Mouse (Mus musculus): ENCODE measurements around the gene Nxt1. TPM values are rescaled to one million over a fixed set of nuclear protein-coding genes. Genes with fewer than 3 reads are reported as not detected.

Gene Nxt1
- 1 to 10 TPM; 6.6 to 7.5 TPM for total RNA-seq (2021)
- long read RNA-seq, experiment 1, transcript Nxt1-201 (2 exons, 956 nt): major isoform, 6 of 8 reads
- long read RNA-seq, experiment 1, partial matches to known transcripts: 2 of 8 reads
- long read RNA-seq, experiment 1, other reads (novel, unspliced or antisense): 0 of 8 reads
- long read RNA-seq, experiment 2, partial matches to known transcripts: 5 of 10 reads
- long read RNA-seq, experiment 2, other reads (novel, unspliced or antisense): 0 of 10 reads

DNA sequence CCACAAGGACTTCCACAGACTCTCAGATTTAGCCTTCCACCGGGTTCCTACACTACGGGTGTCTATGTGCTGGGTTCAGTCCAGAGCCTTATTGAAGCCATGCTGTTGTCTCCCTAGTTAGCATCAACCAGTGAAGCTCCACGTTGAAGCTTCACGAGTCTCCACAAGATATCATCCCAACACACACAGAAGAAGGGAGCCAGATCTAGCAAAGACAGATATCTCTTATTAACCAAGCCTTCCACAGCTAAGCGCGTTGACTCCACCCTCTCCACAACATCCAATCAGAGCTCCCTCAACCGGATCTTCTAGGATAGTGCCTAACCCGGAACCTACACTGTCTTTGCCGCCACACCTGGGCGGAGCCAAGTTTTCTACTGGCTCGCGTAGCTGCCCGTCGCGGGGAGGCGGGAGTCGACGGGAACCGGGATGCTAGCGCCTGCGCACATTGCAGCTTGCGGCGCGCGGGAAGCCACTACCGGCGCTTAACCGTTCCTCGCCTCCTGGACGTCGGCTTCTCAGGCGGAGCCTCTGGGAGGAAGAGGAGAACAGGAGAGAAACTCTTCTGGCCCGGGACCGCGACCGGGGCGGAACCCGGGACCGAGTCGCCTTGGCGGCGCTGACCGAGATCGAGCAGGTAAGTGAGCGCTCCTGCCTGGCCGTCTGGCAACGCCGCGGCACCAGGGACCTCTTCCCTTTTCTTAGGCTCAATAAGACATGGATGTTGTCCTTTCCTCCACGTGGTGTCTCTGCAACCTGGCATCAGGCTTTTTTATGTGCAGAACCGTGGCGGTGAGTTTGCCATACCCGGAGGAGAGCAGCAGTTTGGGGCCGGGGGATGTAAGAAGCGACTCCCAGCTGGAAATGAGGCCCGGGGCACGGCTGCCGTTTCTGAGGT, at the start of gene Nxt1:
TSS of gene Nxt1 (plus strand) at position 403 of the 898 bp plus-strand sequence.
- peak; percentile 100 for DNase-seq (ENCODE audit: low spot score)

DNA sequence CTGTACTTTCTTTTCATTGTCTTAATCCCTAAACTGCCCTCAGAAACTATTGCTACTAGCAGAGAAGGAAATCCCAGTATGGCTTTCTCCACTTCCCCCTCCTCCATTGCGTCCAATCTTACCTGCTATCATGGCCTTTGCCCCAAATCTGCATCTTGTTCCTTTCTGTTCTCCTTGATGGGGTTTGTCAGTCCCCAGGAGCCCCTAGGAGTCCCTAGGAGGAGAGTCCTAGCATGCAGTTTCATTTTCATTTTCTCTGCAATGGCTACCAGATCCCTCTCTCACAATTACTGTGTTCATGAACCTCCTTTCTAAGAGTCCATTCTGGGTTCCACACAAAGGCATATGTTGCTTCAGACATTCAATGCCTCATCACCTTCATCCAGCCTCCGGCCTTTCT, 49.3 kb upstream of the Nxt1 start:
- DNase-seq (ENCODE audit: low spot score): no peak

DNA sequence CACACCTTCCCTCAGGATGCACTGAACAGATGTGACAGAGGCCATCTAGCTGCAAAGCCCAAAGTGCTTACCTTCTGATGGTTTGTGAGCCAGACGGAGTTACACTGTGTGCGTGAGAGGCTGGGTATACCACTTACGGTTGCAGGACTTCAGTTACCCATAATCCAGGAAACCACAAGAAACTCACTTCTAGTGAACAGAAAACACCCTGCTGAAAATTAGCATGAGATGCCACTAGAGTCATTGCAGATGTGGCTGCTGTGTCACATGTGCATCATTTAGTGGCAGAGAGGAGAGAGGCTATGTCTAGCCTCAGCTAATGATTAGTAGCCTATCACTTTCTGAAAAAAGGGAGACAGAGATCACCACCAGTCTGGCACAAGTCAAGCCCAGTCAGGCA, 47.9 kb upstream of the Nxt1 start:
- DNase-seq (ENCODE audit: low spot score): no peak

DNA sequence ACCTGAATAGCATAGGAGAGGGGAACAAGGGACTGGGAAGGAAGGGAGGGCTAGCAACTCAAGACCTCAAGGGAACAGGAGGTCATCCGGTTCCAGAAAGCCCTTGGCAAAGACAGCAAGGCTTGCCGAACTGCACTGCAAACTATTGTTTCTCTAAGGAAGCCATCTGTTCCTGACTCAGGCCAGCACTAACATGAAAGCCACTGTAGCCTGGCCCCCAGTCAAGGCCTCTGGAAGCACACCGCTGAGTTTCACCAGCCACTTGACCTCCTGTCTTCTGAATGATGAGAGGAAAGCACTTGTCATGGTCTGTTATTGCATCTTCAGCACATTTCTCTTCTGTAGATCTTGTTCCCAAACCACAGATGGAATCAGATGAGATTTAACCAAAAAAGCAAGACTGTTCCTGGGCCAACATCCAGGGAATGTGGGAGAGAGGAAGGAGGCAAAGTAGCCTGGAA, 45.4 kb upstream of the Nxt1 start:
- DNase-seq (ENCODE audit: low spot score): peak; percentile 72

DNA sequence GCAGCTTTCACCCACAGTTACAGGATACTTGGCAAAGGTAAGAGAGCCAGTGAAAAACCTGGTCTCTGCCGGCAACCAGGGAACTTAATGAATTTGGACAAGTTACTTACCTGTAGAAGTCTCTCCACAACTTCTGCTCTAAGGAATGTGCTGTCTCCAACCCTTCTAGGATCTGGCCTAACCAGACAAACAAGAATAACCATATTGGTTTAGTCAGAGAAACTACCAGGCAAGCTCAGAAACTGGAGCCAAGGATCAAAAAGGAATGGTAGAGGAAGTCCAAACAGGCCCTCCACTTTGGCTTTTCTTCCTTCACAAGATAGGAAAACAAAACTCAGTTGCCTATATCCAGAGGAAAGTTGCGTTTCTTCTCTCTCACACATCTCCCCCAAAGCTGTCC, 41.4 kb upstream of the Nxt1 start:
- no peak for DNase-seq (ENCODE audit: low spot score)

DNA sequence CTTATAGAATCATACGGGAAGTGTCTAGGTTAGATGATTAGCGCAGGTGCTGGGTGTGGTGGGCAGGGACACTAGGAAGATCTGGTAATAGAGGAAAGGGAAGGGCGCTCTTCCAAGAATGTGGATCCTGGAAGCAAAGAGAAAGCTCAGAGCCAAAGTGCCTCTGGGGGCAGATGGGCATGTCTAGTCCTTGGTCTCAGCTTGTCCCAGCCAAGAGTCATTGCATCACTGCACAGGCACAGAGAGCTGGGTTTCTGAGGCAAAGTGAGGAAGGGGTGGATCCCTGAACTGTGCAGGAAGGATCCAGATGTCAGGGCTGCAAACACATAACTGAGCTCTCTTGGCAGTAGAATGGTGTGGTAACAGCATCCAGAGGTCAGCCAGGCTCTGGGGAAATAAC, 40.8 kb upstream of the Nxt1 start:
- peak; percentile 69 for DNase-seq (ENCODE audit: low spot score)

DNA sequence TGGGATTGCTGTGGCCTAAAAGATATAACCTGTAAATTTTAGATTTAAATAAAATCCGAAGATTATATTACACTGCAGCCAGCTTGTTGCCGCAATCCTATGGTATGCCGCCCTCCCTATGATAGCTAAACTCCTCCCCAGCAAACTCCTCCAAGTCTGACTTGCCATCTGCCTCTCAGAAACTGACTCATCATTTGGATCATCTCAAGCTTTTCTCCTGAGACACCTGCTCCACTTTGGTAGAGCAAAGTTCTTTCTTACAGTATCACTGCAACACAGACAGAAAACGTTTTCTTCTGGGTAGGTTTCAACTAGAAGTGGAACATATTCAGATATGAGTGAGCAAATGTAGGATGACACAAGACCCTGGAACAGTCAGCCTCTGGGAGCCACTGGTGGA, 37.9 kb upstream of the Nxt1 start:
- DNase-seq (ENCODE audit: low spot score): no peak

DNA sequence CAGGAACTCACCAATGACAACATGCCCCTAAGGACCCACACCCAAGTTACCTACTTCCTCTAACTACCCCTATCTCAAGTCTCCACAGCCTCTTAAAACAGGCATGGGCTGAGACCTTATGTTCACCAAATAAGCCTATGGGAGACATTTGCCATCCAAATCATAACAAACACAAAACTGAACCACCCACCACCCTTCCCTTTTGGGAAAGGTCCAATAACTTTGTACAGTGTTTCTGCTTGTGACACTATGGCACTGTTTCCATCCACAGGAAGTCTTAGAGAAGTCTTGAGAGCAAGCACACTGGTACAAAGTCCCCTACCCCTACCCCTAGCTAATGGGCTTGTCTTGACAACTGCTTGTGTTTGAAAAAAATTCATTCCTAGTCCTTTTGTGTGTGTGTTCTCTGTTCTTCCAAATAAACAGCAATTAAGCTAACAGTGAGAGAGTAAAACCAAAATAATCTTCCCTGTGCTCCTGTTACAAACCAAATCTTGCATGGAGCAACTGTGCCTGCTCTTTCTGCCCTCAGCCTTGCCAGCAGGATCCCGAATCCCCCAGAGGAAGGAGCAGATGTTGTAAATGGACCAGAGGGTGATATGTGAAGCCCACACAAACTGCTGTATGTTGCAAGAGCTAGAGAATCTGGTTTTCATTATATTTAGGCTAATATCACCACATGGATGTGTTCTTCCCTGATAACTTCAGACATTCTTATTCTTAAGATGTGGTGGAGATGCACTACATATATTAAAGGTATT, 29.6 kb upstream of the Nxt1 start:
- no peak for DNase-seq (ENCODE audit: low spot score)

DNA sequence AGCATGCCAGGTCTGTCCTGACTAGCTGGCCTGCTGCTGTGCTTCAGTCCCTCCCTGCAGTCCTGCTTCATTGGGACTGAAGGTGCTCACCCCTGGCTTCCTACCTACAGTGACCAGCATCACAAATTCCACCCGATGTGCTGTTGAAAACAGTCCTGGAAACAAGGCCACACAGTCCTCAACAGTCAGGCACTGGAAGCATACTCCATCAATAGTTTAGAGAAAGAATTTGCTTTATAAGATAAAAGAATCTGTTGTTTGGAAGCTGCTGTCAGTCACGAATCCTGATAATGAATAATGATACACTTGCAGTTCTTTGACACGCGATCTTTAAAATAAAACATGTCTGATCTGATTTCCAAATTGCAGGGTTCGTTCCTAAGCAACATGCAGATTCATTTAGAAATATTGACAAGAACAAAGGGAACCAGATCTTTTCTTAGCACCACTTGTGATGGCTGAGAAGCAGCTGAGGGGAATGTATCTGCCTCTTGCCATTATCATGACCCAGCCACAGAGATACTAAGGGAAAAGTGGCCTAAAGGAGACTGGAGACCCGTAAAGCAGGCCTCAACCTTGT, 27.9 kb upstream of the Nxt1 start:
- DNase-seq (ENCODE audit: low spot score): no peak

DNA sequence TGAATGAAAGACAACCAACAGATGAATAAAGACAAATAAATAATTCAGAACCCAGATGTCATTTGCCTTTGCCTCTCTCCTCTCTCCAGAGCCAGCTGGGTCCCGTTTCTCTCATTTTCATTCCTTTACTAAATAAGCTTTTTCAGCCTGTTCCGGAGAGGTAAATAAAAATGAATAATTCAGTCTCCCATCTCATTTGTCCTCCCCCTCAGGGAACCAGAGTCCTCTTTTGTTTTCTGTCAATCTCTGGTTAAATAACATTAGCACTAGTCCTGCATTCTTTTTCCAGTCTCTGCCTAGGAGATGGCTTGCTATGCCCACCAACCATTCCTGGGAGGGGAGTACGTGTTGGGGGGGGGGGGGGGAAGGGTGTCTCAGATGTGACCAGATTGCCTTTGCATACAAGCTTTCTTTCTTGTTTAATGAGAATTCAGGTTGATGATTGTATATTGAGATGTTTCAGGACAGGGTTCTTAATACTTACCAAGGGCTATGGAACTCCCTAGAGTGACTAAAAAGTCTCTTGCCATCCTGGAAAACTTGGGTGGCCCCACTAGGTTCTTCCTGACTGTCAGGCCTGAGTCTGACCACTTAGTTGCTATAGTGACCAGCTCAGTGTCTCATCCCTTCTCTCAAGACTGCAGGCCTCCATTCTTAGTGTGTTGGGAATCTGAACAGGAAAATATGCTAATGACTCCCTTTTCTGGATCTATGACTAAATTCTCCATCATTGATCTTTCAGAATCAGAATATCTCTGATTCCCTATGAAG, 21.6 kb upstream of the Nxt1 start:
- no peak for DNase-seq (ENCODE audit: low spot score)

DNA sequence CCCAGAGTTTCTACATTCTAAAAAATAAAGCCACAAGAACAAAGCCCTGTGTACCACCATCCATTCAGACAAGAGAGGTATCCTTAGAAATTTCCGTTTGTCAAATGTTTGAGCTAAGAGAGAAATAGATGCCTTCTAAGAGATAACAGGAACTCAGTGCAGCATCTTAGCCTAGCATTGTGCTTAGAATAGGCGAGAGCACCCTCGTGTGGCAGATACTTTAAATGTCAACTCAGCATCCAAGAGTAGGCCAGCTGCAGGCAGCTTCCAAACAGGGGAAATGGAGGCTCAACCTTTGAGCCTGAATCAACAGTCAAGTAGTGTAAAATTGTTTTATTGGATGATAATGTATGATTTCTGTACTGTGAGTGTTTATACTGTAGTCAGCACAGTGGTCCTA, 17.4 kb upstream of the Nxt1 start:
- DNase-seq (ENCODE audit: low spot score): peak; percentile 75

DNA sequence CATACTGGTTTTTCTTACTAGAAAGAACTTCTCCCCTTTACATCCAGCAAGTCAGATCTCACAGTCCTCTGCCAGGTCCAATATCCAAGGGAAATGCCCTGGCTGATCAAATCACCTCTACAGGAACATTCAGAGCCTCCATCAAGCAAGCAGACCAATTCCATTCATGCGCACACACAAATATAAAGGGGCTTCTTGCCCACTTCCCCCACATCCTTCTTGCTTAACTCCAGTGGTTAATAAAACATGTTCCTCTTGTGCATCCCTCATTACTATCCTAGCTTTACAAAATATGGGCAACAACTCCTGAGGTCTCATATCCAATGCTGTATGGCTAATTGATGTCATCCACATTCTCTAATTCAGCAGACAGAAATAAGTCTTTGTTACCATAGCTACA, 8.9 kb upstream of the Nxt1 start:
- no peak for DNase-seq (ENCODE audit: low spot score)

DNA sequence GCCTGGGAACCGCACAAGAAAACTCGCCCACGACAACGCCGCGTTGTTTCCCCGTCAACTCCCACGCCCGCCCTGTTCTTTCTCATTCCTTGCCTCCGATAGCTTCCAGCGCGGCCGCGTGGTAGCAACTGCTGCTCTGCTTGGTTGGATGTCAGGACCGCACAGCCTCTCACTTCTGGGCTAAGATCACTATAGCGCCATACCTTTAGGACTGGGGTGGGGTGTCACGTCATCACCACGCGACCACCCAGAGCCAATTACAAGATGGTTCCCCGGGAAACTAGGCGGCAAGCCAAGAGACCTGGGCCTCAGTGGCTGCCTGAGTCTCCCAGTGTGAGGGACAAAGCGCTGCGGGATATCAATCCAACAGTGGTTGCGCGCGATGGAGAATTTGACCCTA, 5.4 kb downstream of the Nxt1 start:
- peak; percentile 41 for DNase-seq (ENCODE audit: low spot score)

DNA sequence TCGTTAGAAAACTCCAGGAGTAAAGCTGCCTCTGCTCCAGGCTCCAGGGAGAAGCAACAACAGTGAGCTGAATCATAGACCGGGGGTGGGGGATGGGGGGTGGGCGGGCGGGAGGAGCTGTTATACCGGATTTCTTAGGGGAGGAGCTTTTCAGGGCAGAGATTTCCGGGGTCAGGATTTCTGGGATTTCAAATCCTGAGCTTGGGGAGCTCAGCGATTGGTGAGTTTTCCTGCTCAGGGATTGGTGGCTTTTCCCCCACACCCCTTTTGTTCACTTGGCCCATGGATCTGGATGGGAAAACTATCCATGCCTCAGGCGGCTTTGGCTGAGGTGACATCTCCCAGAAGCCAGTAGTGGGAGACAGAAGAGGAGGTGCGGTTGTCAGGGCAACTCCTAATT, 6.9 kb downstream of the Nxt1 start:
- DNase-seq (ENCODE audit: low spot score): peak; percentile 64

DNA sequence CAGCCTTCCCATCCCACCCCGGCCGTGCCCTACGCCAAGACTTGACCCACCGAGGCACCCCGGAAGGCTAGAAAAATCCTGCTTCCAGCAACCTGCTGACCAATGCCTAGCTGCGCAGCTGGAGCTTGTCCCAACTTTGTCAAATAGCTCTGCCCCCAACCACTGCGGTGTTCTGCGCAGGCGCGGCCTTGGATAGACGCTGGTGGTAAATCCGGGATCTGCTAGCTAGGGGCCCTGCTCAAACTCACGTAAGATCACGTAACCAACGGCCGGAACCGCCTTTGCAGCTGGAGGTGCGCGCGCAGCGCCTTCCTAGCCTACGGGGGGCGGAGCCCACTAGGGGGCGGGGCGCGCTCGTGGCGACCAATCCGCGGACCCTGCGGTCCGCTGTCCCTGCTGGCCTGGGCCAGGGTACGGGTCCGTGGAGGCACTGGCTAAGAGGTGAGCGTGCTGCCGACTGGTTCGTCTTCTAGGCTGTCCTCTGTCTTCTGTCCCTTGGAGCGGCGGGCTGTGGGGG, 8.4 kb downstream of the Nxt1 start, which contains the start of gene Gzf1:
TSS of gene Gzf1 (plus strand) at position 249 of the 517 bp plus-strand sequence.
- peak; percentile 98 for DNase-seq (ENCODE audit: low spot score)

DNA sequence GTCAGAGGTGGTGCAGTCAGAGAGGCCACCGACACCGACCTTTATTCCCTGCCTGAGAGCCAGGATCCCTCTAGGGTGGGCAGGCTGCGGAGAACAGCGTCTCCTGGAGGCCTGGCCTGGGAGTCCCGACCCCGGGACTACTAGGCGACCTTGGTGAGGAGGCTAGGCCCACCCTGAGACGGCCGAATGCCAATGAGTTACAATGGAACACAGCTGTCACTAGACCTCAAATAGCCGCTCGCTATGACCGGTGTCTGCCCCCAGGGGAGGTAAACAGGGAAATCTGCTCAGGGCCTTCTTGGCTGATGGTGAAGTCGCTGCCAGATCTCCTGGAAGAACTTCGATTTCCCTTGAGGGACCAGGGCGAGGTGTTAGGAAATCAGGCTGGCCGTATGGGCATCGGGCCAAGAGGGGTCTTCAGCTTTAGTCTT, 9.1 kb downstream of the Nxt1 start:
- DNase-seq (ENCODE audit: low spot score): peak; percentile 60

DNA sequence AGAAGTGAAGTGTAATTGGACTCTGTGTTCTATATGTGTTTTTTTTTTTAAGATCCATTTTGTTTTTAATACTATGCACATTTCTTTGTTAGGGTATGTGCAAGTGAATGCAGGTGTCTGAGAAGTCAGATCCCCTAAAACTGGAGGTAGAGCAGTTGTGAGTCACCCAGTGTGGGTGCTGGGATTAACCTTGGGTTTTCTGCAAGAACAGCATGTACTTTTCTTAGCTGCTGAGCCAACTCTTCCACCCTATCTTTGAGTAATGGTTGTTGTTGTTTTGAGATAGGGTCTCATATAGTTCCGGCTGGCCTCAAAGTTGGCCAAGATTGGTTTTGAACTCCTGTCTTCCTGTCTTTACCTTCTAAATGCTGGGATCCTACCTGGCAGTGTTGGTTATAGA, 10.6 kb downstream of the Nxt1 start:
- DNase-seq (ENCODE audit: low spot score): no peak

DNA sequence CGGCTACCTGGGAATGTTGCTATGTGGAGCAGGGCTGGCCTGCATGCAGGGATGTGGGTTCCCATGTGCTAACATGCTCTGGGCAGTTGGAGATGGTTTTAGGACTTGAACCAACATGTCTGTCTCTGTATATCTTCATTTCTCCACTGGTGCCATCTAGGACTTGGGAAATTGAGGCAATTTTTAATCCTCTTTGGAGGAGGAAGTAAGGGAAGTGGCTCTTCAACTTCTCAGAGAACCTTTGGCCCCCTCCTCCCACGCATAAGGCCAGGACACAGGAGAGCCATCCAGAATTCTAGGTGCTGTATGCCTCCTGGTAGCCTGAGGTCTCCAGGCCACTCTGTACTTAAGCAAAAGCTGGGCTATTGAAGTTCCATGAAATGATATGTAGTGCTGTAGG, 12.6 kb downstream of the Nxt1 start:
- DNase-seq (ENCODE audit: low spot score): no peak

DNA sequence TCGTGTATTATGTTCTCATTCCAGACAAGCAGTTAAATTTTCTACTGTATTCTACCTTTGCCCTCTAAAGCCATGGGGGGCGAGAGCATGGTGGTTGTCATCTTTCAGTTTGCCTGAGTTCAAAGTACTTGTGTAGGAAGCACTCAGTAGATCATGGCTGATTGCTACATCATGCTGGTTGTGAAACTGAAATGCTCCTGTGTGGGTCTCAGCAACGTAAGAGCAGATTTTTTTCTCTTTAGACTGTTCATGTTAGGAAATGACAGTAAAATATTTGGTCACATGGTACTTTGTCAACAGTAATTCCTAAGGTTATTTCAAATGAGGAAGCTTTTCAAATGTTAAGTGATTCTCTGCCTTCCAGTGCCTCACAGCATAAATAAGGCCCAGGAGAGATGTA, 13.3 kb downstream of the Nxt1 start:
- no peak for DNase-seq (ENCODE audit: low spot score)

DNA sequence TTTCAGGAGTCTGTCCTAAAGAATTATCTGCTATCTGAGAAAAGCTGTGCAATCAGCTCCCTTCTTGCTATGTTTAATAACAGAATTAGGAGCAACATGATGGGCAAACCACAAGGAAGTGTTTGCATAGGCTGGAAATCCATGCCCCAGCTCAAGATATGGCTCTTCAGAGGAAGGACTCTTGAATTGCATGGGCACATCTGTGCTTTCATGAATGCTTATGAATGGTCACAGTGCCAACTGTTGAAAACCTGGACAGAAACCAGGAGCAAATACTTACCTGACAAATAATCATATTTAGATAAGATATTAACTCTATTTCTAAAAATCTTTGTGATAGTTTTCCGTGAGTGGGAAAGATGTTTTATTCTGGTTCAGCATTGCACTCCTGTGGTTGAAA, 14.5 kb downstream of the Nxt1 start:
- no peak for DNase-seq (ENCODE audit: low spot score)

DNA sequence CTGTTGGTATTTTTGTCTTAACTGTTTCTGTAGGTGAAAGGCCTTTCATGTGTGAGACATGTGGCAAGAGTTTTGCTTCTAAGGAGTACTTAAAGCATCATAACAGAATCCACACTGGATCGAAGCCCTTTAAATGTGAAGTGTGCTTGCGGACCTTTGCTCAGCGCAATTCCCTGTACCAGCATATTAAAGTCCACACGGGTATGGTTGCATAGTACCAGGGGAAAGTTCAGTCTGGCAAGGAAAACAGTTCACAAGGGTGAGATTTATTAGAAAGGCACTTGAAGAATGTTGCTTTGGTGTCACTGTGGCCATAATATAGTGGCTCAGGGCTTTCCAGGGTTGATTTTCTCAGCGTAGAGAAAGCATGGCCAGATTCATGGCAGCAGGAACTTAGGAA, 15.6 kb downstream of the Nxt1 start:
- no peak for DNase-seq (ENCODE audit: low spot score)
